Mouse (Mus musculus) G1E (cell line): ENCODE data around the gene Pcf11.

Source experiments
- CTCF ChIP-seq: IDR thresholded peaks from 2 replicates; pipeline ENCODE4 v1.5.1; 2012; ENCODE audit warnings: low read depth, low read length, inconsistent platforms, mixed read lengths
- GATA1 ChIP-seq: IDR thresholded peaks from 2 replicates; pipeline ENCODE4 v1.6.1; 2012; ENCODE audit warnings: borderline replicate concordance, low read length, inconsistent platforms, mixed read lengths

GRCm38 (mm10) chr7:92711593-92711992 lies 41.9 kb upstream of the Pcf11 start:
- TF ChIP-seq CTCF (no peak), GATA1 (no peak)
